Mouse (Mus musculus) layer of hippocampus, postnatal 36 days (tissue): ENCODE measurements around the gene Dennd5a. TPM values are rescaled to one million over a fixed set of nuclear protein-coding genes. Genes with fewer than 3 reads are reported as not detected.
A peak's percentile ranks its signal among the peaks of the same experiment; 100 is the strongest.

Source experiments
- DNase-seq, 2 experiments: peaks; one replicate each; pipeline ENCODE4 v3.0.0; 2022
- total RNA-seq, 2 experiments: library from RNA; stranded (reverse); gene quantifications; 2 replicates each; pipeline ENCODE4 v1.2.3; 2021

Dennd5a gene
- total RNA-seq, 2 experiments from 2014 or later, result 206 to 213 TPM

GRCm38 (mm10) chr7:109963707-109964106, 3.4 kb upstream of the Dennd5a start:
- DNase-seq, result no peak

GRCm38 (mm10) chr7:109962596-109962995, 2.3 kb upstream of the Dennd5a start:
- DNase-seq, result no peak

GRCm38 (mm10) chr7:109961570-109961969, 1.3 kb upstream of the Dennd5a start:
- no peak for DNase-seq

- no peak for DNase-seq
Observed at GRCm38 (mm10) chr7:109960613-109961154, 414 bp upstream of the Dennd5a start.

- DNase-seq, result no peak
Observed at GRCm38 (mm10) chr7:109958843-109959715, 1.2 kb downstream of the Dennd5a start.

GRCm38 (mm10) chr7:109957996-109958789, 2.1 kb downstream of the Dennd5a start:
- DNase-seq, result no peak

GRCm38 (mm10) chr7:109954622-109955401, 5.5 kb downstream of the Dennd5a start:
- no peak for DNase-seq

- DNase-seq, result no peak
Observed at GRCm38 (mm10) chr7:109951297-109951696, 9.0 kb downstream of the Dennd5a start.

- no peak for DNase-seq
Observed at GRCm38 (mm10) chr7:109944421-109945034, 15.7 kb downstream of the Dennd5a start.

- DNase-seq, result no peak
Observed at GRCm38 (mm10) chr7:109929628-109930027, 30.6 kb downstream of the Dennd5a start.

- no peak for DNase-seq
Observed at GRCm38 (mm10) chr7:109928365-109928764, 31.9 kb downstream of the Dennd5a start.

- DNase-seq, result no peak
Observed at GRCm38 (mm10) chr7:109924965-109925364, 35.3 kb downstream of the Dennd5a start.

GRCm38 (mm10) chr7:109922889-109923288, 37.4 kb downstream of the Dennd5a start:
- no peak for DNase-seq

- no peak for DNase-seq
Observed at GRCm38 (mm10) chr7:109906165-109906564, 54.1 kb downstream of the Dennd5a start.

- no peak for DNase-seq
Observed at GRCm38 (mm10) chr7:109900921-109901320, 59.3 kb downstream of the Dennd5a start.

- DNase-seq, result no peak
Observed at GRCm38 (mm10) chr7:109898911-109899310, 61.4 kb downstream of the Dennd5a start.

- DNase-seq, result peak; percentile 68 to 77
Observed at GRCm38 (mm10) chr7:109892530-109892929, 67.7 kb downstream of the Dennd5a start.

GRCm38 (mm10) chr7:109891786-109892185, 68.5 kb downstream of the Dennd5a start:
- no peak for DNase-seq

GRCm38 (mm10) chr7:109890256-109890655, 70.0 kb downstream of the Dennd5a start:
- no peak for DNase-seq

- DNase-seq, result no peak
Observed at GRCm38 (mm10) chr7:109889300-109889699, 71.0 kb downstream of the Dennd5a start.

GRCm38 (mm10) chr7:109886249-109886648, 74.0 kb downstream of the Dennd5a start:
- no peak for DNase-seq

- DNase-seq, result no peak
Observed at GRCm38 (mm10) chr7:109882574-109882973, 77.7 kb downstream of the Dennd5a start.
